Mouse (Mus musculus) embryonic facial prominence, embryonic 13.5 days (tissue): ENCODE data around the gene Slitrk4. TPM values are rescaled to one million over a fixed set of nuclear protein-coding genes. Genes with fewer than 3 reads are reported as not detected.

Experiments used
- ATAC-seq: fragments of 200-750 bp; cut with Nextera tagmentation; 2 replicates; pipeline ENCODE4 v1.8.0; 2017; ENCODE audit warnings: low read depth; ENCODE audit not compliant: insufficient number of reproducible peaks, insufficient read depth, low FRiP score, low TSS enrichment
- H3K27ac ChIP-seq: fragments of 300-500 bp; sonication (generic); 2 replicates; pipeline ENCODE4 v1.5.1; 2015; ENCODE audit warnings: moderate library complexity, mild to moderate bottlenecking, inconsistent platforms
- H3K27me3 ChIP-seq: fragments of 300-500 bp; sonication (generic); 2 replicates; pipeline ENCODE4 v1.6.1; 2015; ENCODE audit warnings: mild to moderate bottlenecking, inconsistent platforms
- H3K36me3 ChIP-seq: fragments of 300-500 bp; sonication (generic); 2 replicates; pipeline ENCODE4 v1.6.1; 2015; ENCODE audit warnings: mild to moderate bottlenecking, inconsistent platforms
- H3K4me1 ChIP-seq: fragments of 300-500 bp; sonication (generic); 2 replicates; pipeline ENCODE4 v1.6.1; 2015; ENCODE audit warnings: inconsistent platforms
- H3K4me2 ChIP-seq: fragments of 300-500 bp; sonication (generic); 2 replicates; pipeline ENCODE4 v1.6.1; 2015; ENCODE audit warnings: moderate library complexity, mild to moderate bottlenecking, inconsistent platforms
- H3K4me3 ChIP-seq: fragments of 300-500 bp; sonication (generic); 2 replicates; pipeline ENCODE4 v1.5.1; 2015; ENCODE audit warnings: mild to moderate bottlenecking, inconsistent platforms
- H3K9ac ChIP-seq: fragments of 300-500 bp; sonication (generic); 2 replicates; pipeline ENCODE4 v1.6.1; 2015; ENCODE audit warnings: mild to moderate bottlenecking, inconsistent platforms
- H3K9me3 ChIP-seq: fragments of 300-500 bp; sonication (generic); 2 replicates; pipeline ENCODE4 v1.6.1; 2016; ENCODE audit warnings: inconsistent platforms
- whole genome bisulfite sequencing: fragments of 180-500 bp; shearing (Covaris S2); methylation state at CpG from one replicate; pipeline ENCODE4 v1.1.7; 2015; ENCODE audit warnings: mixed read lengths; 5-methylcytosine and 5-hydroxymethylcytosine counted together
- polyA plus RNA-seq: library from polyadenylated mRNA; unstranded; fragments of >200 nt; fragmentation: Nextera tagmentation; extraction: Ambion mirVana; gene quantifications from 2 replicates; pipeline ENCODE4 v1.2.1, GENCODE M21; 2015

The Slitrk4 gene
- 2.2 and 3.3 TPM in 2 replicates for polyA plus RNA-seq

GRCm38 (mm10) chrX:64276290-64277125 lies at the start of gene Slitrk4:
Slitrk4 (minus strand) TSS chrX:64276996.
- Histone ChIP-seq H3K4me3 (peak within 1 kb of the TSS; percentile 50), H3K9me3 (no peaks in the 10 kb centered on the region), H3K4me1 (no peaks in the 10 kb centered on the region), H3K9ac (0 out of 2 replicates have a peak within 1 kb of the TSS, but pooled peaks have one; percentile 53), H3K36me3 (no peaks in the 10 kb centered on the region), H3K27me3 (peaks cover 9% of the 10 kb centered on the region; the same call in 1 of the 2 replicates), H3K27ac (no peak within 1 kb of the TSS), H3K4me2 (peak within 1 kb of the TSS; percentile 74)
- WGBS, result 11% methylated on average over 52 of the region's 54 CpGs
- 0 out of 2 replicates have a peak, but pooled peaks have one; percentile 26 for ATAC-seq

DNA sequence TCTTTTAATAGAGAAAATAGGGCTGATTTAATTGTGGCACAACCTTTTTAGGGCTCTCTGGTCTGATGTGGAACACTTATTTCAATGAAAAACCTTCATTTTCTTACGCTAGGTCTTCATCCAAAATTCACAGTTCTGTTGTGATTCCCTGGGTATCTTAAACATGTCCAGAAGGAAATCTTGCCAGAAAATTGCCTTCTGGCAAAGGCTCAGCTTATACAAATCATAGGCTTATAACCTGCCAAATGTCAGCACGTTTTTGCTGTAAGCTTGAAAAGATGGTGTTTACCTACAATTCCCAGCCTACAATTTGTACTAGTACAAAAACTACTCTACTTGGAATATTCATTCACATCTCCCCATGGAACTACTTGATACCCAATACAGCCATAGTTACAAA lies 42.7 kb upstream of the Slitrk4 start:
- H3K9ac ChIP-seq, result no peak overlapping the region
- H3K27me3 ChIP-seq, result no peaks in the 10 kb centered on the region
- H3K27ac ChIP-seq, result no peak overlapping the region
- H3K4me1 ChIP-seq, result no peaks in the 10 kb centered on the region
- WGBS, result 65% methylated on average over 2 of the region's 2 CpGs
- no peaks in the 10 kb centered on the region for H3K9me3 ChIP-seq
- no peak overlapping the region for H3K4me2 ChIP-seq
- no peak for ATAC-seq
- H3K4me3 ChIP-seq, result no peak overlapping the region
- H3K36me3 ChIP-seq, result no peaks in the 10 kb centered on the region

GRCm38 (mm10) chrX:64277991-64278301 lies 1.1 kb upstream of the Slitrk4 start:
- no peak for ATAC-seq
- no peak overlapping the region for H3K4me3 ChIP-seq
- no peaks in the 10 kb centered on the region for H3K36me3 ChIP-seq
- peaks cover 9% of the 10 kb centered on the region; the same call in 1 of the 2 replicates for H3K27me3 ChIP-seq
- H3K9me3 ChIP-seq, result no peaks in the 10 kb centered on the region
- no peak overlapping the region for H3K27ac ChIP-seq
- peak overlapping the region; percentile 74 for H3K4me2 ChIP-seq
- WGBS, result 19% methylated on average over 6 of the region's 6 CpGs
- H3K9ac ChIP-seq, result no peak overlapping the region
- no peaks in the 10 kb centered on the region for H3K4me1 ChIP-seq

DNA sequence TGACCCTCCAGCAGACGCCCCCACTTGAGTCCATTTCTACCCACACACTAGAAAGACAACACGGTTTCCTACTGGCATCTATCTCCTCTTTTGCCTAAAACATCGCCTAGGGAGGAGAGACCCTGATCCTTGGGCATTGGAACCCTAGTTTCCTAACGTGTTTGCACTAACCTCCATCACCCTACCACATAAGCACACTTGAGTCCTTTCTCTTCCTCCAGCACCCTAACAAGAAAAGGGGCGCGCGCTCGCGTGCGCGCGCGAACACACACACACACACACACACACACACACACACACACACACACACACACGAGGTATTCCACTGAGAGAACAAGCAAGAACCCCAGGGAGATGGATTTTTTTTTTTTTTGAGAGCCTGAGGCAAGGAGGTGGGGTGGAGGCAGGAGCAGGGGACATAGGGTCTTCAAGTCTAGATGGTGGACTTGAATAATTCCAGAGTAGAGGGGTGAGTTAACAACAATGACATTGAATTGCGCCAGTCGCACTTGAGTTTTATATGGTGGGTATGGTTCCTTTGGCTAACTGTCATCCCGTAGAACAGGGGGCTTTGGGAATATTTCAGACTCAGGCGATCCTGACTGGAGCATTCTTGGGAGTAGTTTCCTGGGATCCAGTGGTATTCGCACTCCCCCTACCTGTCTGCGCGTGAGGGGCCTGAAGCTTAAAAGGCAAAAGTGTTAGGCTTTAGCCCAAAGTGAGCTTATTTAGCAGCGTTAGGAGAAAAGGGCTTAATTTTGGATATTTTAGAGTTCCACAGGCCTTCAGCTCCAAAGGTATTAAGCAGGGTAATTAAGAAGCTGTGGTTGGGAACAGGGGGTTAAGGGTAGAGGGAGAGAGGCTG lies 562 bp upstream of the Slitrk4 start:
- Histone ChIP-seq H3K4me2 (peak overlapping the region; percentile 74), H3K4me1 (no peaks in the 10 kb centered on the region), H3K9ac (0 out of 2 replicates have a peak overlapping the region, but pooled peaks have one; percentile 53), H3K27ac (no peak overlapping the region), H3K9me3 (no peaks in the 10 kb centered on the region), H3K36me3 (no peaks in the 10 kb centered on the region), H3K4me3 (peak overlapping the region; percentile 50), H3K27me3 (peaks cover 9% of the 10 kb centered on the region; the same call in 1 of the 2 replicates)
- no peak for ATAC-seq
- 24% methylated on average over 22 of the region's 22 CpGs for WGBS

- Histone ChIP-seq H3K27me3 (peaks cover 9% of the 10 kb centered on the region; the same call in 1 of the 2 replicates), H3K4me1 (no peaks in the 10 kb centered on the region), H3K36me3 (no peaks in the 10 kb centered on the region), H3K4me3 (peak overlapping the region; percentile 50), H3K27ac (no peak overlapping the region), H3K9ac (0 out of 2 replicates have a peak overlapping the region, but pooled peaks have one; percentile 53), H3K9me3 (no peaks in the 10 kb centered on the region), H3K4me2 (peak overlapping the region; percentile 74)
- no peak for ATAC-seq
- 15% methylated on average over 41 of the region's 41 CpGs for WGBS
Measured at GRCm38 (mm10) chrX:64275501-64276289, 1.1 kb downstream of the Slitrk4 start.

DNA sequence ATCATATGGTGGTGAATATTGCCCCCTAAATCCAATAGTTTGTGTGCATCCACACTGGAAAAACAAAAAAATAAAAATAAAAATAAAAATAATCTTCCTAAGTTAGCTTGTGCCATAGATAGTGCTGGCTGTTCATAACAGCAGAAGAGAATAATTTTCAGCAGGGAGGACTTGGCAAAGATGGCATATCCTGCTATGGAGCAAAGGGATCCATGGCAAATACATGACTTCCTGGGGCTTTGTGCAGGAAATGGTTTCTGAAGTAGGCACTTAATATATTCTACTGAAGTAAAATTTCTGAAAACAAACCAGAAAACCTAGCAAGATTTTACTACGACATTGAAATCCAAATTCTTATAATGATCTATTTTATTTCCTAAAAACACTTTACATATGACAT lies 13.3 kb downstream of the Slitrk4 start:
- Histone ChIP-seq H3K36me3 (no peaks in the 10 kb centered on the region), H3K27ac (no peak overlapping the region), H3K27me3 (no peaks in the 10 kb centered on the region), H3K4me3 (no peak overlapping the region), H3K9me3 (no peaks in the 10 kb centered on the region), H3K4me2 (no peak overlapping the region), H3K9ac (no peak overlapping the region), H3K4me1 (no peaks in the 10 kb centered on the region)
- 79% methylated on average over 1 of the region's 1 CpGs for WGBS
- no peak for ATAC-seq

Other genes starting within 250 kb of the Slitrk4 start
- not detected in 2 replicates for gene Gm6760, start 124.8 kb downstream of the Slitrk4 start, polyA plus RNA-seq
- 1.2 and 1.3 TPM in 2 replicates for gene 3830417A13Rik, start 103.4 kb downstream of the Slitrk4 start, polyA plus RNA-seq